Mouse (Mus musculus): ENCODE data around the gene Tmem258. TPM values are rescaled to one million over a fixed set of nuclear protein-coding genes. Genes with fewer than 3 reads are reported as not detected.

The Tmem258 gene
- total RNA-seq, 1 experiment from 2014 or later = 161 TPM

- DNase-seq = no peak
These were observed 19.7 kb downstream of the Tmem258 start for GRCm38 (mm10) chr19:10223561-10223960.

DNA sequence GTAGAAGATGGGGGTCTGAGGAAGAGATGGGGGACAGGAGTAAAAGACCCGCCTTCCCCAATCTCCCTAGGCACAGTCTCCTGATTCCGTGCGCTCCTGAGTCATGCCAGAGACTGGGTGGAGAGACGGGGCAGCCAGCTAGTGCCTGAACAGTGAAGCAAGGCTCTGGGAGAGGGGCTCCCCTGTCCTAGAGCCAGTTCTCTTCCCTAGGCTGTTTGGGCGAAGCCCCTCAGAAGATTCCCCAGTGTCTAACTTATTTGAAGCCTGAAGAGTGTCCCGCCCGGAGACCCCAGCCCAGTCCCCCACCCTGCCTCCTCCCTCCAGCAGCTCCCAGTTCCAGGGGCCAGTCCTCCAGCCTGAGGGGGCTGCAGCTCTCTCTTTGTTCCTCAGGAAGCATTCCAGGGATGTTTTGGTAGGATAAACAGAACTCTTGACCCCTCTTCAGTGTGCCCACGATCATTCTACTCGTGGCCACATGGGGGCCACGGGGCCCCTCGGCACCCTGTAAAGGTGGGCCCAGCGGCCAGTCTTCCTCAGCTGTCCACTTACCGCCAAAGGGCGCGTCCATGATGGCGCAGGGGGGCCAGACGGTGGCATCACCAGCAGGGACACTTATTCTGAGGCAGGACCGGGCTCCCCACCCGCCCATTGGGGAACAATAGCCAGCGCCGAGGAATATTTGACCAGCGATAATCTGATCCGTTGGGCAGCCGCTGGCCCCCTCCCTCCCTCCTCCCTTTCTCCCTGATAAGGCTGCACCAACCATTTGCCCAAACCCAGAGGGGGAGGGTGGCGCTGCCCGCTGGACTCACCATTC is 21.0 kb downstream of the Tmem258 start:
- DNase-seq = no peak

GRCm38 (mm10) chr19:10225767-10226166 is 22.0 kb downstream of the Tmem258 start:
- no peak for DNase-seq

- no peak for DNase-seq
These were observed 27.2 kb downstream of the Tmem258 start for GRCm38 (mm10) chr19:10231016-10231415.

DNA sequence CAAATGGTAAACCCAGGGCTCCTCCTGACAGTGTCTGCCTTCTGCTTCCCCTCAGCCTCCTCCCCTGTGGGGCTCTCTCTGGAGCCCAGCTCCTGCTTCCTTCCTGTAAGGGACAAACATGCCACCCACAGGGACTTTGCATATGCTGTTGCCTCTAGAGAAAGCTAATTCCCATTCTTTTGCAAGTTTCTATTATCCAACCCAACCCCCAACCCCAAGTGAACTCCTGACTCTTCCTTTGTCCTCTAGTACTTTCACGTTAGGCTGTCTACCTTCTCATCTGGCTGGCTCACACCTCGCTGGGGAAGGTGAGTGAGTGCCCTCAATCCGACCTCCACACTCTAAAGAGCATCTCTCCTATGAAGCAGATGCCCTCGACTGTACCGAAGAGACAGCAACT is 28.1 kb downstream of the Tmem258 start:
- DNase-seq = no peak

- DNase-seq = no peak
These were observed 28.7 kb downstream of the Tmem258 start for GRCm38 (mm10) chr19:10232327-10233017.

- peak; percentile 17 for DNase-seq
These were observed 32.2 kb downstream of the Tmem258 start for GRCm38 (mm10) chr19:10235784-10236565.

- no peak for DNase-seq
These were observed 34.7 kb downstream of the Tmem258 start for GRCm38 (mm10) chr19:10238477-10238876.

GRCm38 (mm10) chr19:10239419-10239818 is 35.6 kb downstream of the Tmem258 start:
- DNase-seq = no peak

DNA sequence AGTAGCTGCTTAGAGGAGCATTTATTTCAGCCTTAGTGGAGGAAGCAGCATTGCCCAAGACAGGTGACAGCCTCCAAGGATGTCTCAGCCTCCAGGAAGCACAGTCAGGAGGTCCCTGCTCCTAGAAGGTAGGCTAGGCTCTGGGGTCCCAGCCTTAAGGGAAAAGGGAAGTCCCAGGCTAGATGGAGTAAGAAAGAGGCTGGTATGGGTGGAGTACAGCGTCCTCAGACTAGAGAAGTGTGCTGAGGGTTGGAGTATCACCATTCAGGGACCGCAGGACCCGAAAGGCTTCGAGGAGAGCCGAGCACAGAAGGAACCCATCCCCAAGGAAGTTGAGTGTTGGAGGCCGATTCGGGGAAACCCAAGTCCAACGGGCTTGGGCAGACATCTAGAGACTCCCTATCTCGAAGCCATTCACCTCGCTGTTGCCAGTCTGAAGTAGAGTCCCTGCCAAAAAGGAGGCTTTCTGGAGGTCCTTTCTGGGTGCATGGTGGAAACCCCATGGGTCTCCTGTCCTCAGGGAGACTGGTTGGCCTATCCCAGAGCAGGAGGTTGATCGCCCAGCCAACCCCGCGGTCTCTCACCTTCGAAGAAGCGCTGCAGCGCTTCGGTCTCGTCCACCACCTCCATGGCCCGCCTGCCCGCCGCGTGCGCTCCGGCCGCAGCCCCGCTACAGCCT is 36.3 kb downstream of the Tmem258 start:
- DNase-seq = no peak

DNA sequence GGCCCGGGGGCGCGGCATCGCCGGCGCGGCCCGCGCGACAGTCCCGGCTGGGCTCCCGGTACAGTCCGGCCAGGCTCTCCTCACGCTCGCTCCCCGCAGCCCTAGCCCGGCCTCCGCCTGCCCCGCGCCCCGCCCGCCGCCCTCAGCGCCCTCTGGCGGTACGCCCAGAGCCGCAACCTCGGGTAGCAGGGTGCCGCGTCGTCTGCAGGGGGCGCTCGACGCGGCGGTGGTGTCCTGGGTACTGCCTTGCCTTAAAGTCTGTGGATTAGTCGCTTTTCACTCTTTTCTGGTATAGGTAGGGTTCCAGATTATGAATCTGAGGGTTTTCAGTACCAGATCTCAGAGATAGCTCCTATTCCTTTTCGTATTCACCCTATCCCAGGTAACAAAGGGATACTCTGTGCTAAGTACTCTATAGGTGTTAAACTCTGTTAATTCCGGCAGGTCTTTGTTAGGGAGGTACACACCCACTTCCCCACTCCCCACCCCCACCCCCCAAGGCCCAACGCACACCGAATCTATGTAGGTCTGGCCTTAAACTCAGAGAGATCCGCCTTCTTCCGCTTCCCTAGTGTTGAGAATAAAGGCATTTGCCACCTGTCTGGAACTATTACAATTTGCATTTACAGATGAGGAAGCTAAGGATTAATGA is 37.0 kb downstream of the Tmem258 start, which contains the start of gene Myrf:
Myrf (minus strand) TSS at position 95 of the 652 bp plus-strand sequence.
- peak; percentile 94 for DNase-seq

GRCm38 (mm10) chr19:10242916-10243315 is 39.1 kb downstream of the Tmem258 start:
- DNase-seq = no peak

DNA sequence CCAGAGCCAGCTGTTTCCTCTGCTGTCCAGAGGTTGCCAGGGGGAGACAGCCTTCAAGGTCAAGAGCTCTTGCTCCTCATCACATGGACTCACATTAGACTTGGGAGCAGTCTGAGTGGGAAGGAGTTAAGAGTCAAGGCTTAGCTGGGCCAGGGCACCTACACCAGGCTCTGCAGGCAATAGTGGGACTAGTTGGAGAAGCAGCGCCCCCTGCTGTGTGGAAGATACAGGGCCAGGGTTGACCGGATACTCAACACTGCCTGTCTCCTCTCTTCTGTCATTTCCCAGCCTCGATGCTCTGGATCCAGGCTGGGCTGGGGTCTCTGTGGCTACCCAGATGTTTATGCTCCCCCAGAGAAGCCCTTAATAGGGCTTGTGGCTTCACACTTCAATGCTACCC is 40.4 kb downstream of the Tmem258 start:
- peak; percentile 81 for DNase-seq

DNA sequence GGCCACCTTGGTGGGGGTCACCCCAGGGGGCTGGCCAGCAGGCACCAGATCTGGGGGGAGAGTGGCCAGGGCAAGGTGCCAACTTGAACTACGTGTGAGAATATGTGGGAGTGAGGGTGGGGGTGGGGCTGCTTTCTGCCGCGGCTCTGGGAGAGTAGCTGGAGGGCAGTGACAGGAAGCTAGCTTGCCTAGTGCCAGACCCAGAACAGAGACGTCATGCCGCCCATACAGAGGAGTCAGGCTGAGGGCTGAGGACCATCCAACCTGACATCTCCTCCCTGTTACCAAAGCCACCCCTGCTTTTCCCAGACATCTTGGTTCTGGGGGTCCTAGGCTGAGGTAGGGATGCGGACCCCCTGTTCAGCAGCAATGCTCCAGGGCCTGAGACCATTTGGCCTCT is 43.4 kb downstream of the Tmem258 start:
- no peak for DNase-seq

DNA sequence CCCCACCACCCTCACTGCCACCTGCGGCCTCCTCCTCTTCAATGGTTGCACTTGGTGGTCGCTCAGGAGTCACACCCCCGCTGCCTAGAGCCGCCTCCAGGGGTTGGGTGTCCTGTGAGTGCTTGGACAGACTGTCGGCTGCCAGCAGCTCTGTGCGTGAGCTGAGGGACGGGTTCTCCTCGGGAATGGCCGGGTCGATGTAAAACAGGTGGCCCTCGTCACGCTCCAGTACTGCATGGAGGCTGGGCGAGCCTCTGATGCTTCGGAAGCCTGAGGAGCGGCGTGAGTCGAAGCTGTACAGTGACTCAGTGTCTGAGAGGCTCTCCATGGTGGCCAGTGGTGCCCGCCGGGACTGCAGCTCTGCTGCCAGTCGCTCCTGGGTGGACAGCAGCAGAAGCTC is 44.3 kb downstream of the Tmem258 start:
- DNase-seq = no peak

Small RNA genes lying within 50 kb of the gene (microRNA-seq; reads per million reads assigned to microRNA genes)
- 0.43 to 0.76 reads per million in 2 experiments for gene Mir6993

Other genes starting within 250 kb of the Tmem258 start
- 2,322 and 2,352 TPM in 2 replicates for gene Fth1, start 223.4 kb upstream of the Tmem258 start, total RNA-seq (2021)
- gene Best1, start 202.4 kb upstream of the Tmem258 start, total RNA-seq (2021) = 0.19 TPM in 1 of 2 replicates, not detected in the other
- gene Rab3il1, start 202.3 kb upstream of the Tmem258 start, total RNA-seq (2021) = 9.7 and 10.1 TPM in 2 replicates
- gene Fads3, start 162.4 kb upstream of the Tmem258 start, total RNA-seq (2021) = 11.3 and 14.0 TPM in 2 replicates
- 806 and 858 TPM in 2 replicates for gene Fads2, start 102.3 kb upstream of the Tmem258 start, total RNA-seq (2021)
- 324 and 362 TPM in 2 replicates for gene Fads1, start 21.1 kb upstream of the Tmem258 start, total RNA-seq (2021)
- 20.6 and 21.7 TPM in 2 replicates for gene Fen1, start 155 bp downstream of the Tmem258 start, total RNA-seq (2021)
- 2.6 and 4.7 TPM in 2 replicates for gene Myrf, start 36.7 kb downstream of the Tmem258 start, total RNA-seq (2021)
- 5.5 and 7.4 TPM in 2 replicates for gene Dagla, start 100.9 kb downstream of the Tmem258 start, total RNA-seq (2021)
- 23.9 and 24.1 TPM in 2 replicates for gene Syt7, start 185.1 kb downstream of the Tmem258 start, total RNA-seq (2021)

Measured in adrenal gland, postnatal 14 days (tissue).